Mouse (Mus musculus) T-helper 2 cell (primary cell): Measurements from ENCODE around the gene Hoxa3.

Experiments
- in situ Hi-C: fragments of 300-600 bp; cut with MboI, MseI; formaldehyde crosslinking; loops from one replicate; pipeline ENCODE4 v1.15.1; 2025; ENCODE audit warnings: high pct_unique_total_duplicates

The Hoxa3 gene

GRCm38 (mm10) chr6:52233546-52234427 is 20.7 kb upstream of the Hoxa3 start:
- in situ Hi-C loops: loop anchor here (10.0 kb wide), 1 partner anchor 1059 kb away; no protein-coding TSS in a partner anchor

GRCm38 (mm10) chr6:52232984-52233545 is 19.9 kb upstream of the Hoxa3 start:
- in situ Hi-C loops: loop anchor here (10.0 kb wide), 1 partner anchor 1058 kb away; no protein-coding TSS in a partner anchor

- in situ Hi-C loops: loop anchor here (10.0 kb wide), 1 partner anchor 1058 kb away; no protein-coding TSS in a partner anchor
Measured at GRCm38 (mm10) chr6:52232568-52232965, 19.4 kb upstream of the Hoxa3 start.

GRCm38 (mm10) chr6:52231885-52232567 is 18.9 kb upstream of the Hoxa3 start:
- in situ Hi-C loops: loop anchor here (10.0 kb wide), 1 partner anchor 1057 kb away; no protein-coding TSS in a partner anchor

- in situ Hi-C loops: loop anchor here (10.0 kb wide), 1 partner anchor 1056 kb away; no protein-coding TSS in a partner anchor
Measured at GRCm38 (mm10) chr6:52230516-52231165, 17.5 kb upstream of the Hoxa3 start, which contains the start of gene Hoxa9. Hoxa9 (minus strand) TSS chr6:52231089.

- in situ Hi-C loops: loop anchor here (10.0 kb wide), 2 partner anchors 365 to 1055 kb away; no protein-coding TSS in a partner anchor
Measured at GRCm38 (mm10) chr6:52229558-52230416, 16.7 kb upstream of the Hoxa3 start.

- in situ Hi-C loops: loop anchor here (10.0 kb wide), 1 partner anchor 364 kb away; no protein-coding TSS in a partner anchor
Measured at GRCm38 (mm10) chr6:52228475-52229465, 15.6 kb upstream of the Hoxa3 start.

- in situ Hi-C loops: loop anchor here (10.0 kb wide), 1 partner anchor 363 kb away; no protein-coding TSS in a partner anchor
Measured at GRCm38 (mm10) chr6:52227470-52228222, 14.5 kb upstream of the Hoxa3 start.

GRCm38 (mm10) chr6:52226569-52227257 is 13.6 kb upstream of the Hoxa3 start:
- in situ Hi-C loops: loop anchor here (10.0 kb wide), 1 partner anchor 362 kb away; no protein-coding TSS in a partner anchor

GRCm38 (mm10) chr6:52225612-52226568 is 12.8 kb upstream of the Hoxa3 start:
- in situ Hi-C loops: loop anchor here (10.0 kb wide), 1 partner anchor 361 kb away; no protein-coding TSS in a partner anchor

- in situ Hi-C loops: loop anchor here (5.0 to 10.0 kb wide), 3 partner anchors 360 to 628 kb away; no protein-coding TSS in a partner anchor
Measured at GRCm38 (mm10) chr6:52224895-52225611, 11.9 kb upstream of the Hoxa3 start.

GRCm38 (mm10) chr6:52223939-52224760 is 11.0 kb upstream of the Hoxa3 start:
- in situ Hi-C loops: loop anchor here (5.0 to 10.0 kb wide), 3 partner anchors 359 to 627 kb away; no protein-coding TSS in a partner anchor

- in situ Hi-C loops: loop anchor here (5.0 to 10.0 kb wide), 3 partner anchors 358 to 625 kb away; no protein-coding TSS in a partner anchor
Measured at GRCm38 (mm10) chr6:52222729-52223128, 9.6 kb upstream of the Hoxa3 start.

GRCm38 (mm10) chr6:52221993-52222685 is 9.0 kb upstream of the Hoxa3 start:
- in situ Hi-C loops: loop anchor here (5.0 to 10.0 kb wide), 3 partner anchors 357 to 625 kb away; no protein-coding TSS in a partner anchor
